Mouse (Mus musculus): ENCODE results near the gene Cfdp1.

GRCm38 (mm10) chr8:111731231-111731977, 122.7 kb downstream of the Cfdp1 start:
- TF ChIP-seq GATA1 (IDR thresholded peaks at IDR 0.05; ENCODE audit: borderline replicate concordance, low read length) (no peak), CTCF (IDR thresholded peaks at IDR 0.05; ENCODE audit: low read depth, low read length) (no peak), POLR2AphosphoS5 (IDR thresholded peaks at IDR 0.05; ENCODE audit: insufficient replicate concordance, low read depth, low read length) (no peak), TAL1 (conservative IDR thresholded peaks at IDR 0.05; ENCODE audit: low read depth, low read length) (no peak)
